Mouse (Mus musculus) CD4-positive, CD25-positive, alpha-beta regulatory T cell, adult 4 months (primary cell): ENCODE data around the gene Tdrd7. TPM values are rescaled to one million over a fixed set of nuclear protein-coding genes. Genes with fewer than 3 reads are reported as not detected.

Experiments used
- ATAC-seq: one replicate; pipeline ENCODE4 v1.8.0; 2017
- polyA plus RNA-seq, 2 experiments: library from polyadenylated mRNA; unstranded; fragments of 100-300 nt; shearing (Covaris generic); gene quantifications; one replicate each; pipeline ENCODE4 v1.2.1; 2017

The Tdrd7 gene
- polyA plus RNA-seq, 2 experiments from 2014 or later = 7.2 to 8.9 TPM

- no peak for ATAC-seq
Measured at GRCm38 (mm10) chr4:46043361-46043760, 78.2 kb downstream of the Tdrd7 start.

- no peak for ATAC-seq
Measured at GRCm38 (mm10) chr4:46047971-46048370, 82.8 kb downstream of the Tdrd7 start.

GRCm38 (mm10) chr4:46048418-46048817, 83.3 kb downstream of the Tdrd7 start:
- no peak for ATAC-seq

GRCm38 (mm10) chr4:46053323-46054107, 88.4 kb downstream of the Tdrd7 start:
- no peak for ATAC-seq

- ATAC-seq = no peak
Measured at GRCm38 (mm10) chr4:46056163-46056562, 91.0 kb downstream of the Tdrd7 start.

GRCm38 (mm10) chr4:46061259-46061962, 96.3 kb downstream of the Tdrd7 start:
- ATAC-seq = no peak

- no peak for ATAC-seq
Measured at GRCm38 (mm10) chr4:46063841-46064240, 98.7 kb downstream of the Tdrd7 start.

- ATAC-seq = no peak
Measured at GRCm38 (mm10) chr4:46064263-46064662, 99.1 kb downstream of the Tdrd7 start.

GRCm38 (mm10) chr4:46064961-46065360, 99.8 kb downstream of the Tdrd7 start:
- no peak for ATAC-seq

GRCm38 (mm10) chr4:46065695-46066340, 100.7 kb downstream of the Tdrd7 start:
- no peak for ATAC-seq

GRCm38 (mm10) chr4:46068060-46068459, 102.9 kb downstream of the Tdrd7 start:
- no peak for ATAC-seq

GRCm38 (mm10) chr4:46068573-46068972, 103.4 kb downstream of the Tdrd7 start:
- no peak for ATAC-seq

- no peak for ATAC-seq
Measured at GRCm38 (mm10) chr4:46069851-46070482, 104.8 kb downstream of the Tdrd7 start.

GRCm38 (mm10) chr4:46072631-46073030, 107.5 kb downstream of the Tdrd7 start:
- ATAC-seq = no peak

- ATAC-seq = no peak
Measured at GRCm38 (mm10) chr4:46073736-46074135, 108.6 kb downstream of the Tdrd7 start.

- no peak for ATAC-seq
Measured at GRCm38 (mm10) chr4:46075664-46076063, 110.5 kb downstream of the Tdrd7 start.

GRCm38 (mm10) chr4:46076892-46077291, 111.8 kb downstream of the Tdrd7 start:
- ATAC-seq = no peak

- no peak for ATAC-seq
Measured at GRCm38 (mm10) chr4:46080261-46080660, 115.1 kb downstream of the Tdrd7 start.

GRCm38 (mm10) chr4:46082555-46082954, 117.4 kb downstream of the Tdrd7 start:
- no peak for ATAC-seq
